Mouse (Mus musculus): Measurements from ENCODE around the gene Gja1. TPM values are rescaled to one million over a fixed set of nuclear protein-coding genes. Genes with fewer than 3 reads are reported as not detected.

Gja1 gene
- polyA plus RNA-seq, 1 experiment from 2014 or later = 141 TPM

DNA sequence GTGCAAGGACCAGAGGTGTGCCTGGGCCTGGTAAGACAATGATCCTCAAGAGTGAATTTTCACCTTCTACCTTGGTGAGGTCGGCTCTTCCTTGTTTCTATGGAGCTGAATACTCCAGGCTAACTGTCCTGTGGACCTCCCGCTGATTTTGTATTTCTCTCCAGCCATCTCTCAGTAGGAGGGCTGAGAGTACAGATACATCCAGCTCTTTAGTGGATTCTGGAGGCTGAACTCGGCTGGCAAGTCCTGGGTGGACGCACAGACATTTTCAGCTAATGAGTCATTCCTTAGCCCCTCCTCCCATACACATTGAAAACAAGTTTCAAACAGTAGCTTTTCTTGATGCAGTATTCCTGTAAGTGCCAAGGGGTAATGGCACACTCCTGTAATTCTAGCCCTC, 49.2 kb downstream of the Gja1 start:
- Histone ChIP-seq H3K9me3 (ENCODE audit: control insufficient read depth, low read length) (no peaks in the 10 kb centered on the region), H3K27me3 (ENCODE audit: control insufficient read depth, insufficient read depth, low read length) (no peaks in the 10 kb centered on the region), H3K9ac (ENCODE audit: low read length) (no peak overlapping the region), H3K4me3 (ENCODE audit: low read depth, low read length) (no peak overlapping the region), H3K4me2 (replicated peaks; ENCODE audit: low read depth) (no peak overlapping the region), H3K36me3 (ENCODE audit: control insufficient read depth, insufficient read depth, low read length) (no peaks in the 10 kb centered on the region), H3K27ac (replicated peaks) (no peak overlapping the region), H3K4me1 (replicated peaks; ENCODE audit: control insufficient read depth, insufficient read depth) (no peaks in the 10 kb centered on the region)
- no peak for TF ChIP-seq CTCF (IDR thresholded peaks at IDR 0.05; ENCODE audit: low read depth)
- TF ChIP-seq EP300 (optimal IDR thresholded peaks at IDR 0.05) = no peak
- ATAC-seq (ENCODE audit: low FRiP score, low TSS enrichment) = no peak
- no peak for DNase-seq (ENCODE audit: low spot score)
- WGBS = 53% methylated on average over 4 of the region's 4 CpGs

DNA sequence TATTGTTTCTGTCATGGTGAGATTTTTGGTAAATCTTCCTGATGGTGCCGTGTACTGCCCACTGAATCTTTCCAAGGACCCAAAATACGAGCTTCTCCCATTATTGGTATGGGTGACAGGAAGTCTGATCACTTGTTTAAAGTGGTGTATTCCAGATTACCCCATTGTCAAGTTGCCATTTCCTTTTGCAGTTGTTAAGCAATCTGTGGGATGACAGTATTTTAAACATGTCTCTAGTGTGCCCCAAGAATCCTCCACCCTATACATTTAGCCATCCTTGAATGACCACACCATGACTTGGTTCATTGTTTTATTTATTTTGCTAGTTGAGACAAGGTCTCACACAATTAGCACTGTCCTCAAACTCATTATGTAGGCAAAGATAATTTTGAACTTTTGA, 50.3 kb downstream of the Gja1 start:
- Histone ChIP-seq H3K4me3 (ENCODE audit: low read depth, low read length) (no peak overlapping the region), H3K27ac (replicated peaks) (no peak overlapping the region), H3K27me3 (ENCODE audit: control insufficient read depth, insufficient read depth, low read length) (no peaks in the 10 kb centered on the region), H3K36me3 (ENCODE audit: control insufficient read depth, insufficient read depth, low read length) (no peaks in the 10 kb centered on the region), H3K4me1 (replicated peaks; ENCODE audit: control insufficient read depth, insufficient read depth) (0 out of 2 replicates have a peak, but pooled peaks cover 3% of the 10 kb centered on the region), H3K9me3 (ENCODE audit: control insufficient read depth, low read length) (no peaks in the 10 kb centered on the region), H3K9ac (ENCODE audit: low read length) (no peak overlapping the region), H3K4me2 (replicated peaks; ENCODE audit: low read depth) (no peak overlapping the region)
- TF ChIP-seq EP300 (optimal IDR thresholded peaks at IDR 0.05) = no peak
- no peak for TF ChIP-seq CTCF (IDR thresholded peaks at IDR 0.05; ENCODE audit: low read depth)
- DNase-seq (ENCODE audit: low spot score) = no peak
- WGBS = 79% methylated on average over 2 of the region's 2 CpGs
- no peak for ATAC-seq (ENCODE audit: low FRiP score, low TSS enrichment)

DNA sequence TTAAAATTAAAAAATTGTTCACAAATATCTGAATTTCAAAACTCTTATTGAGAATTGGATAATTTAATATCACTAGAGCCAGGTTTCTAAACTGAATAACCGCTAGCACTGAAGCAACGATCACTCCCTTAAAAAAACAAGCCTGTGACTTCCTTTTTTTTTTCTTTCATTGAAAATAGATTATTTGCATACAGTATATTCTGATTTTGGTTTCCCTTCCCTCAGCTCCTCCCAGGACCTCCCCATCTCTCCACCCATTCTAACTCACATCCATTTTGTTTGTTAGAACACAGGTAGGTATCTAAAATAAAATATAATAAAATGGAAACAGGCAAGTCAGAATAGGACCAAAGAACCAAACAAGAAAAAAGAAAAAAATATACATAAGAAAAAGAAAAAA, 50.7 kb downstream of the Gja1 start:
- no peak for ATAC-seq (ENCODE audit: low FRiP score, low TSS enrichment)
- Histone ChIP-seq H3K4me3 (ENCODE audit: low read depth, low read length) (no peak overlapping the region), H3K27me3 (ENCODE audit: control insufficient read depth, insufficient read depth, low read length) (no peaks in the 10 kb centered on the region), H3K9me3 (ENCODE audit: control insufficient read depth, low read length) (no peaks in the 10 kb centered on the region), H3K9ac (ENCODE audit: low read length) (no peak overlapping the region), H3K36me3 (ENCODE audit: control insufficient read depth, insufficient read depth, low read length) (no peaks in the 10 kb centered on the region), H3K27ac (replicated peaks) (no peak overlapping the region), H3K4me1 (replicated peaks; ENCODE audit: control insufficient read depth, insufficient read depth) (0 out of 2 replicates have a peak, but pooled peaks cover 3% of the 10 kb centered on the region), H3K4me2 (replicated peaks; ENCODE audit: low read depth) (no peak overlapping the region)
- no peak for TF ChIP-seq CTCF (IDR thresholded peaks at IDR 0.05; ENCODE audit: low read depth)
- TF ChIP-seq EP300 (optimal IDR thresholded peaks at IDR 0.05) = no peak
- WGBS = 88% methylated on average over 2 of the region's 2 CpGs
- DNase-seq (ENCODE audit: low spot score) = no peak

DNA sequence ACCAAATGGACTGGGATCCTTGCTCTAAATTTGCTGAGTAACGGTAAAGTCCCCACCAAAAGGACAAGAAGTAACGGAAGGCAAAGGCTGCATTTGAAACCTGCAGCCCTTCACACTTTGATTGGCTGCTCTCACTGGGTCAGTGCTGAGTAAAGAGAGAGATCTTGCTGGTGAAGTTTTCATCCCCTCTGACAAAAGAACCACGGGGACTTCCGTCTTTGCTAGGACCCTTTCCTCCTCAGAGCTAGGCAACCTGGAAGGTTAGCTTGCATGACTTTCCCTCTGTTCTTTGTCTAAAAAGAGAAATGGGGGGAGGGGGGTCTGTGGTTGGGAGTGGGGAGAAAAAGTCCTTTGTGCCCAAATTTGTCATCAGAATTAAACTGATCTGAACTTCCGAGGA, 51.9 kb downstream of the Gja1 start:
- Histone ChIP-seq H3K4me2 (replicated peaks; ENCODE audit: low read depth) (no peak overlapping the region), H3K27ac (replicated peaks) (no peak overlapping the region), H3K4me3 (ENCODE audit: low read depth, low read length) (no peak overlapping the region), H3K27me3 (ENCODE audit: control insufficient read depth, insufficient read depth, low read length) (no peaks in the 10 kb centered on the region), H3K9me3 (ENCODE audit: control insufficient read depth, low read length) (no peaks in the 10 kb centered on the region), H3K4me1 (replicated peaks; ENCODE audit: control insufficient read depth, insufficient read depth) (0 out of 2 replicates have a peak, but pooled peaks cover 3% of the 10 kb centered on the region), H3K9ac (ENCODE audit: low read length) (no peak overlapping the region), H3K36me3 (ENCODE audit: control insufficient read depth, insufficient read depth, low read length) (no peaks in the 10 kb centered on the region)
- 77% methylated on average over 5 of the region's 5 CpGs for WGBS
- ATAC-seq (ENCODE audit: low FRiP score, low TSS enrichment) (no peak), DNase-seq (ENCODE audit: low spot score) (no peak)
- TF ChIP-seq CTCF (IDR thresholded peaks at IDR 0.05; ENCODE audit: low read depth) = no peak

DNA sequence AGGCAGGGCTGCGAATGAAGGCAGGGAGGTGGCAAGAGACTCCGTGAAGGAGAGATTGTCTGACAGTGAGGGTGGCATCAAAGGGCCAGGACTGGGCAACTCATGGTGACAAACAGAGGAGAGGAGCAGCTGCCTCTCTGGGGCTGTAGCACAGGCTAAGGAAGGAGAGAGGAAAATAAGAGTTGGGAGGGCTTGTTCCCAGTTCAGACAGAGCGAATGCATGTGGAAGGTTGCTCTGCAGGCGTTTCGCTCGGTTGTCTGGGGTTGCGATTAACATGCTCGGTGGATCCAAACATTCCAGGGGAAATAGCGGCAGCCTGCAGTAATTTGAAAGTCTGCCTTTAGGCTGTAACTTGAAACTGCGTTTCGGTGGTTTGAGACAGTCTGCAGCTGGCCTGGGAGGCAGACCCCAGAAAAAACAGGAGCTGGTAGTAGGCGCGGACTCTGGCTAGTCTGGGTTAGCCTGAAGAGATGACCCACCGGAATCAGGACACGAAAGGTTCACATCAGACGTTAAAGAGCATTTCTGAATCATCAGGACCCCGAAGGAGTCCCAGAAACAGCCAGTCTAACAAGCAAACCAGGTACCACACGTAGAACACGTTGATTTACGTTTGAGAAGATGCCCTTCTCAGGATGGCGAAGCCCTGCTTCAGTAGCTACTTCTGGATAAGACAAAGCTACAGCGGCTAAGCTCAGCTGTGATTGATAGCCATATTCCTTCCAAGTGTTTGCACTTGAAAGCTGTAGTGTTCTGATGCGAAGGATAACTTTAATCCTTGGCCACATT, 54.7 kb downstream of the Gja1 start:
- H3K9me3 ChIP-seq (ENCODE audit: control insufficient read depth, low read length) = no peaks in the 10 kb centered on the region
- TF ChIP-seq CTCF (IDR thresholded peaks at IDR 0.05; ENCODE audit: low read depth) (no peak), EP300 (optimal IDR thresholded peaks at IDR 0.05) (no peak)
- H3K9ac ChIP-seq (ENCODE audit: low read length) = peak overlapping the region; percentile 35; the same call in 1 of the 2 replicates
- no peak overlapping the region for H3K27ac ChIP-seq (replicated peaks)
- no peaks in the 10 kb centered on the region for H3K27me3 ChIP-seq (ENCODE audit: control insufficient read depth, insufficient read depth, low read length)
- ATAC-seq (ENCODE audit: low FRiP score, low TSS enrichment) (peak; percentile 24; the same call in 1 of the 2 replicates), DNase-seq (ENCODE audit: low spot score) (peak; percentile 19)
- peak overlapping the region; percentile 19; the same call in 1 of the 2 replicates for H3K4me3 ChIP-seq (ENCODE audit: low read depth, low read length)
- 0 out of 2 replicates have a peak, but pooled peaks cover 3% of the 10 kb centered on the region for H3K4me1 ChIP-seq (replicated peaks; ENCODE audit: control insufficient read depth, insufficient read depth)
- peak overlapping the region; percentile 54 for H3K4me2 ChIP-seq (replicated peaks; ENCODE audit: low read depth)
- WGBS = 9% methylated on average over 23 of the region's 23 CpGs
- no peaks in the 10 kb centered on the region for H3K36me3 ChIP-seq (ENCODE audit: control insufficient read depth, insufficient read depth, low read length)

DNA sequence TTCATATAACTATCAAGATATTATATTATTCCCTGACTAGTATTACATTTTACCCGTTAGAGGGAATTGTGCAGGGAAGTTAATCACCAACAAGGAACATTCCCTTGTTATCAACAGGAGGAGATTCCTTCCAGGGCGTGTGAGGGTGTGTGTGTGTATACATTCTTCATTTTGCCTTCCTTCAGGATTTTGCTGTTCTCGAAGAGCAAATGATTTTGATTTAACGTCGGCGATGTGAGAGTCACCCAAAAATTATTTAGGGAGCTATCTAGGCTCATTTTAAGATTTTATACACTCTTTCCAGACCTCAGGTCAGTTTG, 55.2 kb downstream of the Gja1 start:
- ATAC-seq (ENCODE audit: low FRiP score, low TSS enrichment) (no peak), DNase-seq (ENCODE audit: low spot score) (no peak)
- TF ChIP-seq EP300 (optimal IDR thresholded peaks at IDR 0.05) (no peak), CTCF (IDR thresholded peaks at IDR 0.05; ENCODE audit: low read depth) (no peak)
- Histone ChIP-seq H3K36me3 (ENCODE audit: control insufficient read depth, insufficient read depth, low read length) (no peaks in the 10 kb centered on the region), H3K27ac (replicated peaks) (no peak overlapping the region), H3K9me3 (ENCODE audit: control insufficient read depth, low read length) (no peaks in the 10 kb centered on the region), H3K4me3 (ENCODE audit: low read depth, low read length) (no peak overlapping the region; the same call in 1 of the 2 replicates), H3K9ac (ENCODE audit: low read length) (no peak overlapping the region), H3K4me2 (replicated peaks; ENCODE audit: low read depth) (peak overlapping the region; percentile 54), H3K27me3 (ENCODE audit: control insufficient read depth, insufficient read depth, low read length) (no peaks in the 10 kb centered on the region), H3K4me1 (replicated peaks; ENCODE audit: control insufficient read depth, insufficient read depth) (0 out of 2 replicates have a peak, but pooled peaks cover 3% of the 10 kb centered on the region)
- WGBS = 29% methylated on average over 6 of the region's 6 CpGs

All from stomach, postnatal 0 days (tissue).